Mouse (Mus musculus) midbrain, embryonic 10.5 days (tissue): Measurements from ENCODE around the gene Sh3d19. TPM values are rescaled to one million over a fixed set of nuclear protein-coding genes. Genes with fewer than 3 reads are reported as not detected.
"Not testable (repeated sequence)": the region's sequence is repeated elsewhere in the genome, so short reads cannot be mapped to it uniquely, and the experiment has no call there.

Source experiments
- DNase-seq: peaks from one replicate; pipeline ENCODE4 v3.0.0-alpha.2; 2017; ENCODE audit warnings: low spot score
- H3K27ac ChIP-seq: fragments of 300-500 bp; sonication (generic); replicated peaks from 2 replicates; pipeline ENCODE4 v1.5.1; 2016; ENCODE audit warnings: mild to moderate bottlenecking
- H3K27me3 ChIP-seq: fragments of 300-500 bp; sonication (generic); 2 replicates; pipeline ENCODE4 v1.6.1; 2016; ENCODE audit warnings: low read depth, mild to moderate bottlenecking; ENCODE audit not compliant: poor library complexity, severe bottlenecking
- H3K36me3 ChIP-seq: fragments of 300-500 bp; sonication (generic); 2 replicates; pipeline ENCODE4 v1.6.1; 2016; ENCODE audit warnings: mild to moderate bottlenecking, moderate library complexity
- H3K4me1 ChIP-seq: fragments of 300-500 bp; sonication (generic); 2 replicates; pipeline ENCODE4 v1.6.1; 2016
- H3K4me3 ChIP-seq: fragments of 300-500 bp; sonication (generic); 2 replicates; pipeline ENCODE4 v1.5.1; 2016; ENCODE audit warnings: mild to moderate bottlenecking, moderate library complexity
- H3K9me3 ChIP-seq: fragments of 300-500 bp; sonication (generic); replicated peaks from 2 replicates; pipeline ENCODE4 v1.6.1; 2016; ENCODE audit warnings: mild to moderate bottlenecking
- WGBS: fragments of 180-500 bp; shearing (Covaris S2); methylation state at CpG from one replicate; pipeline ENCODE4 v1.1.7; 2016; 5-methylcytosine and 5-hydroxymethylcytosine counted together
- polyA plus RNA-seq: library from polyadenylated mRNA; unstranded; fragments of >200 nt; fragmentation: Nextera tagmentation; extraction: Ambion mirVana; gene quantifications from 2 replicates; pipeline ENCODE4 v1.2.1, GENCODE M21; 2016

The Sh3d19 gene
- polyA plus RNA-seq, 1 experiment from 2014 or later = 6.8 TPM

GRCm38 (mm10) chr3:86087872-86088271 lies 117.0 kb downstream of the Sh3d19 start:
- H3K4me3 ChIP-seq = no peak overlapping the region
- no peaks in the 10 kb centered on the region for H3K4me1 ChIP-seq
- DNase-seq = no peak
- no peaks in the 10 kb centered on the region for H3K27me3 ChIP-seq
- WGBS = 80% methylated on average over 3 of the region's 3 CpGs
- H3K36me3 ChIP-seq = 0 out of 2 replicates have a peak, but pooled peaks cover 3% of the 10 kb centered on the region
- no peaks in the 10 kb centered on the region for H3K9me3 ChIP-seq
- no peak overlapping the region for H3K27ac ChIP-seq

- Histone ChIP-seq H3K27me3 (no peaks in the 10 kb centered on the region), H3K4me1 (no peaks in the 10 kb centered on the region; the same call in 1 of the 2 replicates), H3K4me3 (no peak overlapping the region), H3K9me3 (no peaks in the 10 kb centered on the region), H3K36me3 (no peaks in the 10 kb centered on the region), H3K27ac (no peak overlapping the region)
- WGBS = 61% methylated on average over 6 of the region's 6 CpGs
- no peak for DNase-seq
Observed at GRCm38 (mm10) chr3:86093213-86093845, 122.4 kb downstream of the Sh3d19 start.

DNA sequence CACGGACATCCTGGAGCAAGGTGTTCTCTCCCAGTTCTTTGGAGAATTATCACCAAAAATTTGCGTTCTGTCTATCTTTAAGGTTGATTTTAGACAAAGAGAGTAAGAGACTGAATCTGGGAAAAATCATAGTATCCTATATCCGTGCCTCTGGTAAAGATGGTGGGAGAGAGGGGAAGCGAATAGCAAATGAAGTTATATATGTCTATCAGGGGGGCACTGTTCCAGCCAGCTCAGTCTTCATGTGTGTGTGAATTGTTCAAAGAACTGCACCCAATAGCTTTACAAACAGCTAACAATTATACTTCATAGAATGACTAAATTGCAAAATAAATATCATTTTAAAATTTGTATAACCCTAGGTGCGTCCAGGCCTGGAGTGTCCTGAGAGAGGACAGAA lies 123.0 kb downstream of the Sh3d19 start:
- WGBS = 84% methylated on average over 5 of the region's 5 CpGs
- no peak for DNase-seq
- H3K9me3 ChIP-seq = no peaks in the 10 kb centered on the region
- H3K4me3 ChIP-seq = no peak overlapping the region
- H3K27me3 ChIP-seq = no peaks in the 10 kb centered on the region
- H3K4me1 ChIP-seq = no peaks in the 10 kb centered on the region; the same call in 1 of the 2 replicates
- H3K36me3 ChIP-seq = no peaks in the 10 kb centered on the region
- no peak overlapping the region for H3K27ac ChIP-seq

DNA sequence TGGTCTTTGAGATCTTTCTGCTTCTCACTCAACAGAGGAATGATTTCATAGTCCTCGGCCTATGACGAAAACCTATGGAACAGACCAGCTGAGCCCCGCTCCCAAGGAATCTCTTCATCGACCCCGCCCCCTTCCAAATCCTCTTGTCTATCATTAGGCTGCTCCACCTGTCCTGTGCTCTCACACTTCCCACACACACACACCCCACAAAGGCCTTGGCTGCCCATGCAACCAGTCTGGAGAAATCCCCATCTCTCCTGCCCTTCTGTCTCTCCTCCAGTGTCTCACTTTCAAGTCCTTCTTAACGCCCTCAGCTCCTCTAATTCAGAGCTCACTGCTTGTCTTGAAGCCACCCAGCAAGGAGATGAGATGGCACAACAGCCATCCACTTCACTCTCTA lies 131.0 kb downstream of the Sh3d19 start:
- Histone ChIP-seq H3K4me3 (no peak overlapping the region), H3K9me3 (no peaks in the 10 kb centered on the region), H3K27me3 (no peaks in the 10 kb centered on the region), H3K36me3 (no peaks in the 10 kb centered on the region), H3K27ac (no peak overlapping the region), H3K4me1 (0 out of 2 replicates have a peak, but pooled peaks cover under 1% of the 10 kb centered on the region)
- DNase-seq = no peak
- WGBS = 86% methylated on average over 6 of the region's 6 CpGs

DNA sequence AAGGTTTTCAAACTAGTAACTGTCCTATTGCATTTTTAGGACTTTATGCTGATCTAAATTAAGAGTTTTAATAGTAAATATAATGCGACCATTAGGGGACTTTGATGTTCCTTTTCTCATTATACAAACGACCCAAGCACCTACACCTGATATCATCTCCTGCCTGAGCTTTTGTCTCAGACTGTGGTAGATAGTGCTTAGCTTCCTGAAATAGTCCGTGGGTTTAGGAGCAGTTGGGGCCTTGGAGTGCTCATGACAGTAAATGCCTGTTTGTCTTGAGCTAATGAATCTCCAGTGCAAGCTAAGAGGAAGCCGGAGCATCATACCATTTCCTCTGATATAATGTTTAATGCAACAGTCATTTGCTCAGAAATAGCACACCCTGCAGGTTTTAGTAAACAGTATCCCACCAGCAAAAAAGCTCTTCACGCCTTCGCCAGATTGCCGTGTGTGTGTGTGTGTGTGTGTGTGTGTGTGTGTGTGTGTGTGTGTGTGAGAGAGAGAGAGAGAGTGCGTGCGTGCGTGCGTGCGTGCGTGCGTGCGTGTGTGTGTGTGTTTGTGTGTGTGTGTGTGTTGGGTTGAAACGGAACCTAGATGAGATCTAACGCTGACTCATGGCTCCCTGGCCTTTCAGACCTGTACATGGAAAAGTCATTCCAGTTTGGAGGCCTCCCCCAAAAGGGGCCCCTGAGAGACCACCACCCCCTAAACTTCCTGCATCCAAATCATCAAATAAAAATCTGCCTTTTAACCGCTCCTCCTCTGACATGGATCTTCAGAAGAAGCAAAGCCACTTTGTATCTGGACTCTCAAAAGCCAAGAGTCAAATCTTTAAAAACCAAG lies 132.8 kb downstream of the Sh3d19 start:
- 96% methylated on average over 17 of the region's 18 CpGs for WGBS
- no peaks in the 10 kb centered on the region for H3K36me3 ChIP-seq

GRCm38 (mm10) chr3:86104433-86104832 lies 133.5 kb downstream of the Sh3d19 start:
- WGBS = 93% methylated on average over 7 of the region's 7 CpGs
- H3K4me1 ChIP-seq = peaks cover 13% of the 10 kb centered on the region
- H3K9me3 ChIP-seq, H3K4me3 ChIP-seq, H3K27me3 ChIP-seq, H3K36me3 ChIP-seq, DNase-seq, H3K27ac ChIP-seq: not testable (repeated sequence)

More for the DNA sequence above, 132.8 kb downstream of the Sh3d19 start:
- H3K9me3 ChIP-seq = no peaks in the 10 kb centered on the region
- H3K4me1 ChIP-seq = peaks cover 13% of the 10 kb centered on the region
- no peak overlapping the region for H3K27ac ChIP-seq
- DNase-seq = no peak
- H3K27me3 ChIP-seq = no peaks in the 10 kb centered on the region
- H3K4me3 ChIP-seq = no peak overlapping the region

DNA sequence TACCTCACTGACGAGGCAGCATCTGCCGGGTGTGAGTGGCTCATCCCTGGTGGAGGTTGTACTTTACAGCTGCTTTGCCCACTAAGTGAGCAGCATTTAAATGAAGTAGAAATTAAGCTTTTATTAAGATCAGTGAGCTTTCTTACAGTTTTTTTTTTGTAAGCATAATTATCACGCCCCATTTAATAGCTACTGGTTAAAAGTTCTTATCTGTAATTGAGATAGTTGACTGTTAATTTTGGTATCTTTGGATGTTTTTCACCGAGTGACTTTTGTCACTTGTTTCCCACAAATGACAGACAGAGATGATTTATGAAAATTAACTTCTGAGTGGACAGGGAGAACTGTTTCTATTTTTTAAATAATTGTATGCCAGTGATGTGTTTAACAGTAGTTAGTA lies 134.0 kb downstream of the Sh3d19 start:
- Histone ChIP-seq H3K27ac (no peak overlapping the region), H3K36me3 (no peaks in the 10 kb centered on the region), H3K4me1 (peaks cover 13% of the 10 kb centered on the region), H3K27me3 (no peaks in the 10 kb centered on the region), H3K9me3 (no peaks in the 10 kb centered on the region), H3K4me3 (no peak overlapping the region)
- 93% methylated on average over 4 of the region's 4 CpGs for WGBS
- no peak for DNase-seq

GRCm38 (mm10) chr3:86106086-86106632 lies 135.2 kb downstream of the Sh3d19 start:
- Histone ChIP-seq H3K36me3 (no peaks in the 10 kb centered on the region), H3K9me3 (no peaks in the 10 kb centered on the region), H3K27ac (no peak overlapping the region), H3K27me3 (no peaks in the 10 kb centered on the region), H3K4me3 (no peak overlapping the region), H3K4me1 (peaks cover 16% of the 10 kb centered on the region)
- DNase-seq = no peak
- 92% methylated on average over 8 of the region's 8 CpGs for WGBS

GRCm38 (mm10) chr3:86107637-86108539 lies 137.0 kb downstream of the Sh3d19 start:
- Histone ChIP-seq H3K36me3 (no peaks in the 10 kb centered on the region), H3K4me3 (no peak overlapping the region), H3K4me1 (peaks cover 20% of the 10 kb centered on the region), H3K27ac (peak overlapping the region; percentile 38; the same call in 1 of the 2 replicates), H3K27me3 (no peaks in the 10 kb centered on the region), H3K9me3 (no peaks in the 10 kb centered on the region)
- WGBS = 57% methylated on average over 8 of the region's 8 CpGs
- no peak for DNase-seq

- no peak overlapping the region for H3K27ac ChIP-seq
- WGBS = 85% methylated on average over 4 of the region's 4 CpGs
- H3K27me3 ChIP-seq = no peaks in the 10 kb centered on the region
- H3K9me3 ChIP-seq = no peaks in the 10 kb centered on the region
- no peak overlapping the region for H3K4me3 ChIP-seq
- no peak for DNase-seq
- peaks cover 20% of the 10 kb centered on the region for H3K4me1 ChIP-seq
- H3K36me3 ChIP-seq = no peaks in the 10 kb centered on the region
Observed at GRCm38 (mm10) chr3:86108576-86108975, 137.7 kb downstream of the Sh3d19 start.

GRCm38 (mm10) chr3:86109099-86109498 lies 138.2 kb downstream of the Sh3d19 start:
- Histone ChIP-seq H3K4me1 (peaks cover 20% of the 10 kb centered on the region), H3K36me3 (no peaks in the 10 kb centered on the region), H3K27ac (no peak overlapping the region), H3K4me3 (no peak overlapping the region), H3K27me3 (no peaks in the 10 kb centered on the region), H3K9me3 (no peaks in the 10 kb centered on the region)
- WGBS = 93% methylated on average over 7 of the region's 7 CpGs
- DNase-seq = no peak

GRCm38 (mm10) chr3:86110077-86110476 lies 139.2 kb downstream of the Sh3d19 start:
- Histone ChIP-seq H3K36me3 (no peaks in the 10 kb centered on the region), H3K9me3 (no peaks in the 10 kb centered on the region), H3K27ac (no peak overlapping the region; the same call in 1 of the 2 replicates), H3K4me1 (peaks cover 20% of the 10 kb centered on the region), H3K27me3 (no peaks in the 10 kb centered on the region), H3K4me3 (no peak overlapping the region)
- WGBS = 29% methylated on average over 10 of the region's 10 CpGs
- DNase-seq = peak; percentile 48
